Mouse (Mus musculus) ES-Bruce4 (cell line): ENCODE results near the gene Rps27l. TPM values are rescaled to one million over a fixed set of nuclear protein-coding genes. Genes with fewer than 3 reads are reported as not detected.

Experiments
- H3K27ac ChIP-seq: 2 replicates; pipeline ENCODE4 v1.5.1; 2012; ENCODE audit warnings: low read length, inconsistent platforms; ENCODE audit not compliant: insufficient read depth
- H3K27me3 ChIP-seq: 2 replicates; pipeline ENCODE4 v1.6.1; 2012; ENCODE audit warnings: mild to moderate bottlenecking, low read length, inconsistent platforms; ENCODE audit not compliant: control insufficient read depth, poor library complexity, insufficient read depth, severe bottlenecking
- H3K36me3 ChIP-seq: 2 replicates; pipeline ENCODE4 v1.6.1; 2012; ENCODE audit warnings: inconsistent platforms, mild to moderate bottlenecking, low read length, moderate library complexity; ENCODE audit not compliant: control insufficient read depth, poor library complexity, insufficient read depth, severe bottlenecking
- H3K4me1 ChIP-seq: one replicate; pipeline ENCODE4 v1.8.1; 2011; ENCODE audit warnings: low read length; ENCODE audit not compliant: control insufficient read depth, insufficient read depth
- H3K4me3 ChIP-seq: 2 replicates; pipeline ENCODE4 v1.5.1; 2011; ENCODE audit warnings: low read depth, mild to moderate bottlenecking, low read length
- H3K9ac ChIP-seq: 2 replicates; pipeline ENCODE4 v1.6.1; 2012; ENCODE audit warnings: low read depth, mild to moderate bottlenecking, inconsistent platforms; ENCODE audit not compliant: poor library complexity, severe bottlenecking
- H3K9me3 ChIP-seq: replicated peaks from 2 replicates; pipeline ENCODE4 v1.6.1; 2012; ENCODE audit warnings: mild to moderate bottlenecking, low read length, inconsistent platforms; ENCODE audit not compliant: control insufficient read depth, poor library complexity, insufficient read depth, severe bottlenecking
- CTCF ChIP-seq: IDR thresholded peaks from one replicate; pipeline ENCODE4 v1.8.1; 2011; ENCODE audit warnings: low read depth, low read length
- EP300 ChIP-seq: IDR thresholded peaks from 2 replicates; pipeline ENCODE4 v1.6.1; 2011; ENCODE audit warnings: low read depth, low read length; ENCODE audit not compliant: insufficient read depth
- POLR2A ChIP-seq: IDR thresholded peaks from one replicate; pipeline ENCODE4 v1.8.1; 2011; ENCODE audit warnings: low read length; ENCODE audit not compliant: insufficient read depth
- polyA plus RNA-seq: library from polyadenylated mRNA; stranded (reverse); fragments of >200 nt; gene quantifications from 2 replicates; pipeline ENCODE4 v1.2.4, GENCODE M21; 2011; ENCODE audit warnings: low read depth; ENCODE audit not compliant: missing spikeins, insufficient read depth, insufficient read length

Rps27l gene
- polyA plus RNA-seq, 1 experiment, result 880 TPM

DNA sequence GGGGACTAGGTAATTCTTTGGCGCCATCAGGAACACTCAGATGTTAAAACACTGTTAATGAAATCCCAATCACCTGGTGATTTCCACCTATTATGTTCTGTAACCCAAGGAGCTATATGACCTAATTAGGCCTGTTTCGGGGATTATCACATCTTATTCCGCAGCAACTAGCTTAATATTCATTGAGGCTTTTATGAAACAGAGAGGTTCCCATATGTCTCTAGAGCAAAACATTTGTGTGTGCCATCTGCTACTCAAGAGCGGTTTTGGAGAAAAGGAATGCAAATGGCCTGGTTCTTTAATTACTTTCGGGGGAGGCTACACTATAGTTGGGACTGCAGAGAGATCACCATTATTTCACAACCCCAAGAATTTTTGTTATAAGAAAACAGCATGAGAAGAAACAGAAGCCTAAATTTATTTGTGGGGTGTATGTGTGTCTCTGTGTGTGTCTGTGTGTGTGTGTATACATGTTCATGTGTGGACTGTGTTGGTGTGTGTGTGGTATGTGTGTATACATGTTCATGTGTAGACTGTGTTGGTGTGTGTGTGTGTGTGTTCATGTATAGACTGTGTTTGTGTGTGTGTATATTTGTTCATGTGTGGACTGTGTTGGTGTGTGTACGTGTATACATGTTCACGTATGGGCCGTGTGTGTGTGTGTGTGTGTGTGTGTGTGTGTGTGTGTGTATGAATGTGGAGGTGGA, 18.0 kb upstream of the Rps27l start:
- no peak for TF ChIP-seq CTCF
- TF ChIP-seq POLR2A, result no peak
- no peak for TF ChIP-seq EP300
- H3K27me3 ChIP-seq, result no peaks in the 10 kb centered on the region
- H3K27ac ChIP-seq, result no peak overlapping the region
- H3K4me3 ChIP-seq, result no peak overlapping the region
- no peak overlapping the region for H3K9ac ChIP-seq
- H3K9me3 ChIP-seq, result no peaks in the 10 kb centered on the region
- H3K4me1 ChIP-seq, result no peaks in the 10 kb centered on the region
- H3K36me3 ChIP-seq, result no peaks in the 10 kb centered on the region

- TF ChIP-seq CTCF (no peak), POLR2A (no peak), EP300 (no peak)
- no peaks in the 10 kb centered on the region for H3K36me3 ChIP-seq
- no peaks in the 10 kb centered on the region for H3K4me1 ChIP-seq
- no peak overlapping the region for H3K4me3 ChIP-seq
- no peak overlapping the region for H3K27ac ChIP-seq
- H3K27me3 ChIP-seq, result no peaks in the 10 kb centered on the region
- H3K9ac ChIP-seq, result no peak overlapping the region
- H3K9me3 ChIP-seq, result no peaks in the 10 kb centered on the region
Observed at GRCm38 (mm10) chr9:66930351-66930750, 15.5 kb upstream of the Rps27l start.

DNA sequence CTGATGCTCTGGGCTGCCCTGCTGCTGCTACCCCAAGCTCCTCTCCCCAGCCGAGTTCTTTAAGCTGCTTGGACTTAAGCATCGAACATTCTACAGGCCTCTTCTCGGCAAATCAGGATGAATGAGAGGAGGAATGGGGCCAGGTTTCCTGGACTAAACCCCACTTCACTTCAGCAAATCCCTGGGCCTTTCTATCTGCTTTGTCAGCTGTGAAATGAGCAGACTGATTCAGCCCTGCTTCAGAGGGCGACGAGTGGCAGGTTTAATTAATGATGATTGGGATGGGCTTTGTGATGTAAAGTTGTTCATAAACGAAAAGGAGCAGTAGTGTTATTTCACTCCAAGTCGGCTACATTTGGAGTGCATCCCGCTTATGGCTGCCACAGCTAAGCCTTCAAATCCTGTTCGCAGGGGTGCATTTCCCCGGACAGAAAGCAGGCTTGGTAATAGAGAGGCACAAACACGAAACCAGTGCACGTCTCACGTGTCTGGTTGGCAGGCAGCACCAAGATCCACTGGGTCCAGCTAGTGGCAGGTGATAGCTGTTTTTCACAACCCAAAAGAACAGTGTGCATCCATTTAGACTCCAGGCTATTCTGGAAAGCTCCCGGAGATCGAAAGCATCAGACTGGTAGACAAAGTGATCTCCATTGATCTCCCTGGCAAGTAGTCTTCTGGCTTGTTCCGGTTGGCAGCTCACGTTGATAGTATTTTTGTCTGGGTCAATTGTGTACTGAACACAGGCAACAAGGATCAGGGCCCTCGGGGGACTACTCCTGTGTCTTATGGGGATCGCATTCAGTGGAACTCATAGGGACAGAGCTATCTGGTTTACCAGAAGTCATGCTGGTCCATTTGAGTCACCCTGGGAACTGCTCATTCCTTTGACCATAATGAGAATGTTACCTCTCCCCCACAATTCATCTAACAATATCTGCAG, 11.7 kb upstream of the Rps27l start:
- Histone ChIP-seq H3K4me3 (no peak overlapping the region), H3K4me1 (no peaks in the 10 kb centered on the region), H3K36me3 (no peaks in the 10 kb centered on the region), H3K27me3 (no peaks in the 10 kb centered on the region), H3K9ac (no peak overlapping the region), H3K9me3 (no peaks in the 10 kb centered on the region), H3K27ac (no peak overlapping the region)
- TF ChIP-seq CTCF, result no peak

- H3K36me3 ChIP-seq, result no peaks in the 10 kb centered on the region
- H3K4me3 ChIP-seq, result no peak overlapping the region
- H3K27ac ChIP-seq, result no peak overlapping the region
- no peaks in the 10 kb centered on the region for H3K9me3 ChIP-seq
- H3K9ac ChIP-seq, result no peak overlapping the region
- TF ChIP-seq CTCF, result no peak
- no peak for TF ChIP-seq POLR2A
- no peak for TF ChIP-seq EP300
- no peaks in the 10 kb centered on the region for H3K27me3 ChIP-seq
- no peaks in the 10 kb centered on the region for H3K4me1 ChIP-seq
Observed at GRCm38 (mm10) chr9:66937507-66937906, 8.4 kb upstream of the Rps27l start.

DNA sequence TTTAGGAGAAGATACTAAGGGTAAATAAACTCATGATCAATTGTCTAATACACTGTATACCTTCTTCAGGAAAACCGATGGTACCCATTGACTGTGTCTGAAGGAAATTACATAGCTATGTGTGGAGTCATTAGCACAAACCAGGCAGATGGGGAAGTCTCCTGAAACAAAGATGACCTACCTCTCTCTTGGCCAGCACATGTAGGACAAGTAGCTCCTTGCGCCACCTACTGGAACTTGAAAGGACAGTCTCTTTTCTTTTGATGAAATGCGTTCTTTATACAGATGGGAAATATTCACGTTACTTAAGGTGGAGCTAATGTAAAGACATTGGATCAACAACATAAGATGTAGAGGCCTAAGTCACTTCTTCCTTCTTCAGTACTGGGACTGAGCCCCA, 7.0 kb upstream of the Rps27l start:
- H3K4me1 ChIP-seq, result no peaks in the 10 kb centered on the region
- no peaks in the 10 kb centered on the region for H3K9me3 ChIP-seq
- H3K9ac ChIP-seq, result no peak overlapping the region
- H3K4me3 ChIP-seq, result no peak overlapping the region
- no peaks in the 10 kb centered on the region for H3K27me3 ChIP-seq
- no peaks in the 10 kb centered on the region for H3K36me3 ChIP-seq
- TF ChIP-seq CTCF (peak; percentile 24), EP300 (no peak)
- no peak overlapping the region for H3K27ac ChIP-seq

DNA sequence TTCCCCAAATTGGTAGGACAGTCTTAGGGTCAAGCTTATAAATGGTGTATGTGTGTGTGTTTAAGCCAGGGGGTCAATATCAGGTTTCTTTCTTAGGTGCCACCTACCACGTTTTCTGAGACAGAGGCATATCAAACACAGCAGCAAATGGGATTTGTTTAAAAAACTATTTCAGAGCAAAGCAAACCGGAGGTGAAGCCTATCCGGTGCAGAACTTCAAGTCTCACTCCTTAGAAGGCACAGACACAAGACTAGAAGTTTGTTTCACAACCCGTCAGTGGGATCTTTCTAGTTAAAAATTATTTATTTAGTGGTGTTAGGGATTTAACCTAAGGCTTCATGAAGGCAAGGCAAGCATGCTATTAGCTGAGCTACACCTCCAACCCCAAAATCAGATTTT, 725 bp upstream of the Rps27l start:
- Histone ChIP-seq H3K4me3 (peak overlapping the region; percentile 88), H3K4me1 (no peaks in the 10 kb centered on the region), H3K9me3 (no peaks in the 10 kb centered on the region), H3K36me3 (peaks cover 20% of the 10 kb centered on the region), H3K27ac (peak overlapping the region; percentile 74), H3K27me3 (no peaks in the 10 kb centered on the region), H3K9ac (peak overlapping the region; percentile 82)
- TF ChIP-seq EP300 (no peak), CTCF (no peak), POLR2A (no peak)
